Mouse (Mus musculus) CH12F3 (cell line): ENCODE results near the gene Map3k4.
"Not testable (repeated sequence)": the region's sequence is repeated elsewhere in the genome, so short reads cannot be mapped to it uniquely, and the experiment has no call there.

ENCODE experiments used
- in situ Hi-C: fragments of 300-500 bp; cut with MboI; formaldehyde crosslinking; loops from 2 replicates; pipeline ENCODE4 v1.14.3; 2020; ENCODE audit warnings: low sequenced_read_pairs

The Map3k4 gene

GRCm38 (mm10) chr17:12228001-12228400 is 90.6 kb downstream of the Map3k4 start:
- in situ Hi-C loops = no loop called here

- in situ Hi-C loops = no loop called here
These were observed 92.0 kb downstream of the Map3k4 start for GRCm38 (mm10) chr17:12226551-12226950.

- in situ Hi-C loops = no loop called here
These were observed 93.4 kb downstream of the Map3k4 start for GRCm38 (mm10) chr17:12225227-12225626.

GRCm38 (mm10) chr17:12224551-12224950 is 94.0 kb downstream of the Map3k4 start:
- in situ Hi-C loops = not testable (repeated sequence)

GRCm38 (mm10) chr17:12224145-12224544 is 94.5 kb downstream of the Map3k4 start:
- in situ Hi-C loops = no loop called here

- in situ Hi-C loops = no loop called here
These were observed 94.9 kb downstream of the Map3k4 start for GRCm38 (mm10) chr17:12223682-12224081.

- in situ Hi-C loops = no loop called here
These were observed 96.7 kb downstream of the Map3k4 start for GRCm38 (mm10) chr17:12221926-12222325.

GRCm38 (mm10) chr17:12216224-12216623 is 102.4 kb downstream of the Map3k4 start:
- in situ Hi-C loops = no loop called here

- in situ Hi-C loops = loop anchor here (5.0 kb wide), 1 partner anchor 176 kb away; no protein-coding TSS in a partner anchor
These were observed 105.2 kb downstream of the Map3k4 start for GRCm38 (mm10) chr17:12213430-12213829.

- in situ Hi-C loops = loop anchor here (5.0 kb wide), 1 partner anchor 175 kb away; no protein-coding TSS in a partner anchor
These were observed 106.3 kb downstream of the Map3k4 start for GRCm38 (mm10) chr17:12212341-12212740.

- in situ Hi-C loops = loop anchor here (5.0 kb wide), 1 partner anchor 175 kb away; no protein-coding TSS in a partner anchor
These were observed 106.7 kb downstream of the Map3k4 start for GRCm38 (mm10) chr17:12211890-12212289.

GRCm38 (mm10) chr17:12210544-12211132 is 108.0 kb downstream of the Map3k4 start:
- in situ Hi-C loops = loop anchor here (5.0 kb wide), 1 partner anchor 173 kb away; no protein-coding TSS in a partner anchor

- in situ Hi-C loops = loop anchor here (10.0 kb wide), 1 partner anchor 105 kb away; no protein-coding TSS in a partner anchor
These were observed 109.1 kb downstream of the Map3k4 start for GRCm38 (mm10) chr17:12209481-12209880.

GRCm38 (mm10) chr17:12207022-12207548 is 111.5 kb downstream of the Map3k4 start:
- in situ Hi-C loops = loop anchor here (10.0 kb wide), 1 partner anchor 102 kb away; no protein-coding TSS in a partner anchor

GRCm38 (mm10) chr17:12206248-12206647 is 112.3 kb downstream of the Map3k4 start:
- in situ Hi-C loops = loop anchor here (10.0 kb wide), 1 partner anchor 101 kb away; no protein-coding TSS in a partner anchor

GRCm38 (mm10) chr17:12205694-12206075 is 112.9 kb downstream of the Map3k4 start:
- in situ Hi-C loops = loop anchor here (10.0 kb wide), 1 partner anchor 101 kb away; no protein-coding TSS in a partner anchor

- in situ Hi-C loops = loop anchor here (10.0 kb wide), 1 partner anchor 100 kb away; no protein-coding TSS in a partner anchor
These were observed 113.4 kb downstream of the Map3k4 start for GRCm38 (mm10) chr17:12205015-12205693.

GRCm38 (mm10) chr17:12204689-12205014 is 113.9 kb downstream of the Map3k4 start:
- in situ Hi-C loops = loop anchor here (10.0 kb wide), 1 partner anchor 100 kb away; no protein-coding TSS in a partner anchor

- in situ Hi-C loops = loop anchor here (10.0 kb wide), 1 partner anchor 99 kb away; no protein-coding TSS in a partner anchor
These were observed 114.3 kb downstream of the Map3k4 start for GRCm38 (mm10) chr17:12204246-12204645.

GRCm38 (mm10) chr17:12203414-12203897 is 115.1 kb downstream of the Map3k4 start:
- in situ Hi-C loops = loop anchor here (10.0 kb wide), 1 partner anchor 99 kb away; no protein-coding TSS in a partner anchor

GRCm38 (mm10) chr17:12201086-12201485 is 117.5 kb downstream of the Map3k4 start:
- in situ Hi-C loops = loop anchor here (10.0 kb wide), 1 partner anchor 96 kb away; no protein-coding TSS in a partner anchor
